Mouse (Mus musculus): ENCODE measurements around the gene Dpp9.

Dpp9 gene

GRCm38 (mm10) chr17:56233389-56233788, 14.7 kb upstream of the Dpp9 start:
- DNase-seq (ENCODE audit: low read depth, low spot score), result no peak

DNA sequence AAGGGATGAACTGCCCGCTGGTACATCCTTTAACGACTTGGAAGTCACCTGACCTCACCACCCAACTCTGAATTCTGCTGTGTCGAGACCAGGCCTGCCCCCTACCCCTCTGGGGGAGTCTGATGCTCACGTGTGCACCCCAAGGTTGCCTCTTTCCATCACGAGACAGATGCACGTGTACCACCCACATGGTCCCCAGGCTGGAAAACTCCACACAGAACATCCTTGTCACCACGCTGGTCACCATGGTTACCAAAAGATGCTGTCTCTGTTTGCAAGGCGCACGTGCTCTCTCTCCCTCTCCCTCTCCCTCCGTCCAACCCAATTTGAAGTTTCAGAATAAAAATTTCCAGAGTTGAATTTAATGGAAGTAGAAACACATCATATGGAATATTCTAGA, 11.2 kb upstream of the Dpp9 start:
- no peak for DNase-seq (ENCODE audit: low read depth, low spot score)

GRCm38 (mm10) chr17:56226566-56226965, 7.9 kb upstream of the Dpp9 start:
- DNase-seq (ENCODE audit: low read depth, low spot score), result no peak

- DNase-seq (ENCODE audit: low read depth, low spot score), result no peak
Measured at GRCm38 (mm10) chr17:56224916-56225315, 6.2 kb upstream of the Dpp9 start.

DNA sequence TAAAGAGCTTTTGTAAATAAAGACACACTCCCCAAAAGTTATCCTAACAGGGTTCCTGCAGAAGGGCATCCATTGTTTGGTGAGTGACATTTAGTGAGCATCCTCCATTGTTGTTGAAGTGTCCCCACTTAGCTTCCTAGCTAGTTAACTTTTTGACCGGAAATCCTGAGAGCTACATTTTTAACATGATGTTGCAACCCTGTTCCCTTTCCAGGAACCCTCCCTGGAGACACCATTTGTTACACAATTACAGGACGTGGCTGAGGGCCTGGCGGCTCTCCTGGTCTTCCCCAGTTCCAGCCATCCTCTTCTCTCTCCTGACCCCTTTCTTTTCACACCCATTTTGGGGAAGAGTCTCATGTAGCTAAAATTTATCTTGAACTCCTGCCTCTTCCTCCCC, 1.1 kb upstream of the Dpp9 start:
- DNase-seq (ENCODE audit: low read depth, low spot score), result no peak

DNA sequence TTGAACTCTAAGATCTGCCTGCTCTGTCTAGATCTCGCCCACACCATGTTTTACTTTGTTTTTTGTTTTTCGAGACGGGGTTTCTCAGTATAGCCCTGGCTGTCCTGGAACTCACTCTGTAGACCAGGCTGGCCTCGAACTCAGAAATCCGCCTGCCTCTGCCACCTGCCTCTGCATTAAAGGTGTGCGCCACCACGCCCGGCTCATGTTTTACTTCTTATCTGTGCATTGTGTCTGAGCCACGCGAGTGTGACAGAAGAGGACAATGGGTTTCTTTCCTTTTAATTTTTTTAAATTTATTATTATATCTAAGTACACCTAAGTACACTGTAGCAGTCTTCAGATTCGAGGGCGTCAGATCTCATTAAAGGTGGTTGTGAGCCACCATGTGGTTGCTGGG, 546 bp upstream of the Dpp9 start:
- DNase-seq (ENCODE audit: low read depth, low spot score), result no peak

DNA sequence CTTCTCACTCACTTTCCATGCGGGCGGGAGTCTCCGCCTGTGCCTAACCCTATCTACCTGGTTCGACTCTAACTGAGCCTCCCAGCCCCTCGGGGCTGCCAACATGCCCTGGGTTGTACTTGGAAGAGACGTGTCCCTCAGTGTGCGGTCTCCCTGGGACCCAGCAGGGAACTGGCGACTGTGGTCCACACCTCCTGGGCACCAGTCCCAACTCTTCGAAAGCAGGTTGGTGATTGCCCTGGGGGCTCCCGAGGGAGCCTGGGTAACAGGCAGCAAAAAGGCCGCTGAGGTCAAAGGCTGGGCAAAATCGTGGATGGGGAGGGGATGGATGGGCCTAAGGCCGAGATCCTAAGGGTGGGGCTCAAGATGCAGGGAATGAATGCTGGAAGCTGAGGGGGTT, 1.0 kb downstream of the Dpp9 start:
- no peak for DNase-seq (ENCODE audit: low read depth, low spot score)

DNA sequence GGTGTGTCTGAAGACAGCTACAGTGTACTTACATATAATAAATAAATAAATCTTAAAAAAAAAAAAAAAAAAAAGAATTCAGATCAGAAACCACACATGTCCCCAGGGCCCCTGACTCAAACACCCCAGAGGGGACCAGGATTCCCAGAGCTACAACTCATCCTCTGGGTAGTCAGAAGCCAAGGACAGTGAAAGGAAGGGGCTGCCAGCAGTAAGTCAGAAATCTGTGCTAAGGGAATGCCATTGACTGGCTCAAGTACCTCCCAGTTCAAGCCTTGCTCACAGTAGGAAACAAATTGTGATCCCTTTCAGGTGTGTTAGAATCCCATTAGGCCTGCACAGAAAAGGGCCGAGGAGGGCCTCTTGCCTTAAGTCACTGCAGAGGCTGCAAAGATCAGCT, 4.5 kb downstream of the Dpp9 start:
- no peak for DNase-seq (ENCODE audit: low read depth, low spot score)

GRCm38 (mm10) chr17:56212676-56213075, 6.0 kb downstream of the Dpp9 start:
- DNase-seq (ENCODE audit: low read depth, low spot score), result no peak

DNA sequence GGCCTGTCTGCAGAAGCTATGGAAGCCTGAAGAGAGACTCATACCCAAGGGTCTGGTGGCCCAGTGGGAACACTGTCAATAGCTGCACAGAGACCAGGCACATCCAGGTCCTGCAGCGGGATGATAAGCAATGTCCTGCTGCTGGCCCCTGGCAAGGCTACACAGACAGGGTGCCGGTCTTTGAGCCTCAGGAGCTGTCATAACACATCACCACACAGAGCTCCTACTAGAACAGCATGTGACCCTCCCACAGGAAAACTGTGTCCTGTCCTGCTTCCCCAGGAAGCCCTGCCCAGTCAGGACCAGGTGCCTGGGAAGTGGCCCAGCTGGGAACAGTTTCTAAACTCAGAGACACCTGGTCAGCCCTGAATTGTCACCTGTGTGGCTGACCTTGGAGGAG, 7.6 kb downstream of the Dpp9 start:
- DNase-seq (ENCODE audit: low read depth, low spot score), result no peak

- DNase-seq (ENCODE audit: low read depth, low spot score), result no peak
Measured at GRCm38 (mm10) chr17:56208821-56209220, 9.9 kb downstream of the Dpp9 start.

DNA sequence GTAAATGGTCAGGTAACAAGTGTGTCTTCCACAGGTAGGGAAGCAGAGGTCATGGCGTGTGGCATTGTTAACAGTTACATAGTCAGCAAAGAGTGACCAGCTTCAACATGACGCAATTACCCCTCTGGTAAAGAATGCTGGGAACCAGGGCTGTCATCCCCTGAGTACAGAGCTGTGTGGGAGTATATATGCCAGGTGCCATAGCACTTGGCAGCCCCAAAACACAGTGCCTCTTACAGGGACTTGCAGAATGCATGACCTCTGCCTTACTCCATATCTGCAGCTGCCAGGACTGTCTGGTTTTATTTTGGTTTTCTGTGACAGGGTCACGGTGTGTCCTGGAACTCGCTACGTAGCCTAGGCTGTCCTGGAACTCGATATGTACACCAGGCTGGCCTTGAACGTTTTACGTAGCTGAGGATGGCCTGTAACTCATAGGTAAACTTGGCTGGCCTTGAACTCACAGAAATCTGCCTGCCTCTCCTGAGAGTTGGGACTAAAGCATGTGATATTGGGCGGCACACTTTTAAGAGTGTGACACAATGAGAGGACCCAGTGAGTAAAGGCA, 10.7 kb downstream of the Dpp9 start:
- no peak for DNase-seq (ENCODE audit: low read depth, low spot score)

DNA sequence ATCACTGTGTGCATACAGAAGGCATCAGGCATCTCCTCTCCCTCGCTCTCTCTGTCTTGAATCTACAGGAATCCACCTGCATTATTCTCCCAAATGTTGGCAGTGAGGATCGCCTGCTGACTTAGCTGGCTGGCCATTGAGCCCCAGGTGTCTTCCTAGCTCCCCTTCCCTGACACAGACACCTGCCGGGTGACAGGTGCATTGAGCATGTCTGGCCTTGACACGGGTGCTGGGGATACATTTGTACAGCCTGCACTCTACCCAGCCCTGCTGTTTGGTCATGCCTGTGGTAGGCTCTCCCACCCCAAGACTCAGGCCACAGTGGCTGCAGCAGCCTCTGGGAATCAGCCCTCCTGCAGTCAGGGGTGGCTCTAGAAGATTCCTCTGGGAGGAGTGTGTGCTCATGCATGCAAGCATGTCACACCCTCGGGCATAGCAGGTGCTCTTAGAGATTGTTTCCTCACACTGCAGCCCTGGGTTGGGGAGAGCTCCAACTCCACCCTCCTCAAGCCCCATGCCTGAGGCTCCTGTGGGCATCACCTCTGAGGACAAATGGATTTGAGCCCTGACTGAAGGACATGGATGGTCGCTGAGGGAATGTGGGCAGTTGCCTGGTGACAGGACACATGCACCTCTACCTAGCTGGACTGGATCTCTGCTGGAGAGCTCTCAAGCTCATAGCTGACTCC, 11.6 kb downstream of the Dpp9 start:
- DNase-seq (ENCODE audit: low read depth, low spot score), result no peak

GRCm38 (mm10) chr17:56206276-56206884, 12.3 kb downstream of the Dpp9 start:
- no peak for DNase-seq (ENCODE audit: low read depth, low spot score)

DNA sequence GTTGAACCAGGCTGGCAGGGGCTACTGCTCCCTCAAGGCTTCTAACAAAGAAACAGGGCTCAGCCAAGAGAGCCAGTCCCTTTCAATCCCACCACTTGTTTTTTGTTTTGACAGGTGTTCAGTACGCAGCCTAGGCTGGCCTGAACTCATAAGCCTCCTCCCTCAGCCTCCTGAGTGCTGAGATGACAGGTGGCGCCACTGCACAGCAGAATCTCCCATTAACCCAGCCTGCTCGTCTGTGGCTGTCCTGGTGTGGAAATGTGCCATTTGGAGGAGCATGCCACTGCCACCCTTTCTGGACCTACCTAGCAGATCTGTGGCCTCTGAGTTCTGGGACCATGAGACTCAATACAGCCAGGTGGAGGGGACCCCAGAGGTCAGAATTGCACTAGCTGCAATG, 15.0 kb downstream of the Dpp9 start:
- DNase-seq (ENCODE audit: low read depth, low spot score), result no peak

- no peak for DNase-seq (ENCODE audit: low read depth, low spot score)
Measured at GRCm38 (mm10) chr17:56202476-56202875, 16.2 kb downstream of the Dpp9 start.

DNA sequence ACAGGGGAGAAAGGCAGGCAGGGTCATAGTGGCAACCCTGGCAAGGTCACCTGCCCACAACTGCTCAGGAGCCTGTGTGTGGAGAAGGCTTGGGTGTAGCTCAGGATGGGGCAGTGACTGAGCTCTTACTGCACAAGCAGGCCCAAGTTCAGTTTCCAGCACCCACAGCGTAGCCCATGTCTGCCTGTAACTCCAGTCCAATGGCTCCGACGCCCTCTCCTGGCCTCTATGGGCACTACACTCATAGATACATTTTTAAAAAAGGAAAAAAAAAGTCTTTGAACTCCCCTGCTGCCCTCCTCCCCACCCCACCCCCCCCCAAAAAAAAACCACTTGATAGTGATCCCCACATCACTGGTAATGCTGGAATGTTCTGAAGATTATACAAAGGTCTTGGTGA, 17.1 kb downstream of the Dpp9 start:
- DNase-seq (ENCODE audit: low read depth, low spot score), result no peak

GRCm38 (mm10) chr17:56200586-56200985, 18.1 kb downstream of the Dpp9 start:
- DNase-seq (ENCODE audit: low read depth, low spot score), result peak; percentile 34

GRCm38 (mm10) chr17:56196860-56197259, 21.8 kb downstream of the Dpp9 start:
- DNase-seq (ENCODE audit: low read depth, low spot score), result no peak

DNA sequence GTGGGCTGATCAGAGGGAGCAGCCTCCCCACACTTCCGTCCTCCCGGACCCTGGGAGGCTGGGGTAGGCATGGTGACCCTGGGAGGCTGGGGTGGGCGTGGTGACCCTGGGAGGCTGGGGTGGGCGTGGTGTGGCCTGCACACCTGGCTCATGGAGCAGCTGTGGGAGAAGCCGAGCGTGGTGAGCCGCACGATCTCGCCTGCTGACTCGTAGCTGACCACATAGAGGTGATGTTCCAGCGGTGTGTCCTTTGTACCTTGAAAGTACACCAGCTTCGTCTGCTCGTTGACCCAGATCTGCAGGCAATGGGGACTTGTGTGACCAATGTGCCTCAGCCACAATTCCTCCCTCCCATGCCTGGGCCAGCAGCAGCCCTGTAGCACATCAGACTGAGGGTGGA, 23.9 kb downstream of the Dpp9 start:
- no peak for DNase-seq (ENCODE audit: low read depth, low spot score)

GRCm38 (mm10) chr17:56194357-56194756, 24.3 kb downstream of the Dpp9 start:
- no peak for DNase-seq (ENCODE audit: low read depth, low spot score)

- no peak for DNase-seq (ENCODE audit: low read depth, low spot score)
Measured at GRCm38 (mm10) chr17:56191266-56191665, 27.4 kb downstream of the Dpp9 start.
